Mouse (Mus musculus) spleen, embryonic (tissue): ENCODE measurements around the gene Car2.

Experiments
- CTCF ChIA-PET: fragments of 350-600 bp; sonication (Branson Sonifier 250); formaldehyde crosslinking; loops from one replicate; lab custom pipeline; 2022; lab: Charles Lee

Car2 gene

DNA sequence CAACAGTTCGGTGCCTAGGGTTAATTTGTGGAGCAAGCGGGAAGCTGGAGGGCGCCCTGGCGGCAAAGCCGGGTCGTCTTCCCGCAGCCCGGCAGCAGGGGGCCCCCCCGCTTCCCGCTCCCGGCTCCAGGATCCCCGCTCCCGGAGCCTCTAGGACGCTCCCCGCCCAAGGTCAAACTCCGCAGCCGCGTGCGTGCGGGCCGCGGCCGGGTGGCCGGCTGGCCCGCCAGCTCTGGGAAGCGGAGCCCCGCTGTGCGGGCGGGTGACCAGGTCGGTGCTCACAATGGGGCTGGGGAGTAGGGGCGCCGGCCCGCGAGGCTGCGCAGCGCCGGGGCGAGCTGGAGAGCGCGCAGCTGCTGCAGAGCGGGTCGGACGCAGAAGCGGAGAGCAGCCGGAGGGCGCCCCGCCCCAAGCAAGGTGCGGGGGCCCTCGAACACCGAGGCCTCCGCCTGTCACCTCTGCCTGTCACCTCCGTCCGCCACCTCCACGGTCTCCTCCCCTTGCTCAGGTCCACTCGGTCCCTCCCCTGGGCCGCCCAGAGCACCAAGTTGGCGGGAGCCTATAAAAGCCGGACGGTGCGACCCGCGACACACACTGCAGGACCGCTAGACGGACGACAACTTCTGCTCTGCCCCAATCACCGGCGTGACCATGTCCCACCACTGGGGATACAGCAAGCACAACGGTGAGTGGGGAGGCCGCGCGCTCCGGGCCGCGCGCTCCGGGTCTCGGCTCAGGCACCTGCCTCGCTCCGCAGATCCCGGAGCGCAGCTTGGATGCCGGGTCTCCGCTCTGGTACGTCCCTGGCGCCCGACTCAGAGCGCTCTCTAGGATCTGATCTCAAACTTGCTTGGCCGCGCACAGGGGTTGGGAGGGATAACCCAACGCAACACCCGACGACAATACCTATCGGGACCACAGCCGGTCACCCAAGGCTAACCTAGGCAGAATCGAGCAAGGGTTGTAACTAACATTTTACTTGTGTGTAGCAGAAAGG is at the start of gene Car2:
Gene Car2, plus strand, starts transcription at position 172 of the 997 bp plus-strand sequence.
- CTCF ChIA-PET = interaction anchor here (0.6 kb wide), 2 partner anchors 42 to 279 kb away, joined by 4 read pairs; no protein-coding TSS in a partner anchor

DNA sequence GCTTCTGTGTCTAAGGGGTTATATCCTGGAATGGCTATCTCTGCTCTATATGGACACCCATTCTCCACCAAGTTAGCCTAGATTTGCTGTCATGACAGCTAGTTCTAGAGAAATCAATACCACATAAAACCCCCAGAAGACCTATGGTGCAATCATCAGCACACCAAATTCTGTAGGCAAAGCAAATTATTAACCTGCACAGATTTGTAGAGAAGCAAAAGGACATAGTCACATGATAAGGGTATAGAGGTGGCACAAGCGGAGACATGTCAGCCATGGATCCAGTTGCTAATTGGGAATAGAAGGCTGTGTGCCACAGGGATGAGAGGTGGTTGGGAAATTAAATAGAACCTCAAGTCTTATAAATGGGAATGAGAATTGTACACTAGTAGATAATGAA is 47.1 kb upstream of the Car2 start:
- CTCF ChIA-PET = no interaction called here

DNA sequence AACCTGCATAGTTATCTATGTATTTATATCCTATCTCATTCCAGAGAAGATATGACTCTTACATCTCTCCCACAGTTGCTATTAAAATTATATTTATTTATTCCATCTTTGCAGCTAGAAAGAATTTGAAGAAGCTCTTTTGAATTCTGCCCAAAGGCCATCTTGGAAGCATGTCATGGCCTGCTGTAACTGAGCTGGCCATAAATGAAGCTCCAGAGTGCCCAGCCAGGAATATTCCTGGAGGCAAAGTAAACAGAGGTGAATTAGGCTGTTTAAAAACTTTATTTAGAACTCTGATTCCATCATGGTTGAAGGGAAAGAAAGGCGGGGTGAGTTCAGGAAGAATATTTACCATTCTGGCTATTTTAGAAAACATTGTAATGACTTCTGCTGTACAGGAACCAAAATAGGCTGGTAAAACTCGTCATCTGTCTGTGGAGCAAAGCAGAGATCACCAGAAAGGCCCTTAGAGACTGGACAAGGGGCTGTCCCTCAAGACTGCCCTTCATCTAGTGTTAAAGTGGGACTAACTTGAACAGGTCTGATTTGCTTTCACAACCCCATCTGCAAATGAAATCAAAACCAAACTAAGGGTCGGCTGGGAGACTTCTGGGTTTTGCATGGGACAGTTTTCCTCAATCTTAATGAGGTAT is 46.5 kb upstream of the Car2 start:
- CTCF ChIA-PET = no interaction called here

DNA sequence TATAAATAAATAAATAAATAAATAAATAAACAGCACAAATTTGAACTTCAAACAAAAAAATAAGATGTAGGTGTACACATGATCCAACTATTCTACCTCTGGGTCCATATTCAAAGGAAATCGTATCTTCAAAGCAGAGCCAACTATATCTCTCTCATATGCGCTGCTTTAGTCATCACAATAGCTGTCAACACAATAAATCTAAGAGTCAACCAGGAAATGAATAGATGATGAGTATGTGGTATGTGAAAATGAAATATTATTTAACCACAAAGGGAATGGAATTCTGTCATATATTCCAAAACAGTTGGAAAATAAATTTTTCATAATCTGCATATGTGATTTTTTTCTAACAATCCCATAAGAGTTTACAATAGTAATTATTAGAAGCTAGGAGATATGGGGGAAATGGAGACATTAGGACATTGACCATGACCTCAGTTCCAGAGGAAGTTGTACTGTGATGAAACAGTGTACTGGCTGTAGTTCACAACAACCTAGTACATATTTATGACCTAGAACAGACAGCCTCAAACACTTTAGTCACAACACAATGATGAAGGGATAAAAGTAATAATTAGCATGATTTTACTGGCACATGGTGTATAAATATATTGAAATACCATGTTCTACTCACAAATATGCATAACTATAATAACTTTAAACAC is 37.4 kb upstream of the Car2 start:
- CTCF ChIA-PET = no interaction called here

DNA sequence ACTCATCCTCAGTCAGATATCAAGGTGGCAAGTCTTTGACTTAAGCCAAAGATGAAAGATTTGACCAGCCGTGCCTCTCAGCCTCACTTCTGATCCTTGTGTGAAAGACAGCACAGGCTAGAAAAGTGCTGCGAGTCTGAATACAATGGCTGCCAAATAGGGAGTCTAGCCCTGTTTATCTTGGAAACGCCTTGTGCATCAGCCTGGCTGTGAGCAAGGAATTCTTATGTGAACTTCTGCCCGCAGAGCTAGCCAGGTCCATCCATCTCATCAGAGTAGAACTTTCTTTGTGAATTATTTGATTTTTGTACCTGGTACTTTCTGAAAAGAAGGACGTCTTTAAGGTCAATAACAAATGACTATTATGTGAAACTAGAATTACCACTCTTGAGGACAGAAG is 32.1 kb upstream of the Car2 start:
- CTCF ChIA-PET = no interaction called here

DNA sequence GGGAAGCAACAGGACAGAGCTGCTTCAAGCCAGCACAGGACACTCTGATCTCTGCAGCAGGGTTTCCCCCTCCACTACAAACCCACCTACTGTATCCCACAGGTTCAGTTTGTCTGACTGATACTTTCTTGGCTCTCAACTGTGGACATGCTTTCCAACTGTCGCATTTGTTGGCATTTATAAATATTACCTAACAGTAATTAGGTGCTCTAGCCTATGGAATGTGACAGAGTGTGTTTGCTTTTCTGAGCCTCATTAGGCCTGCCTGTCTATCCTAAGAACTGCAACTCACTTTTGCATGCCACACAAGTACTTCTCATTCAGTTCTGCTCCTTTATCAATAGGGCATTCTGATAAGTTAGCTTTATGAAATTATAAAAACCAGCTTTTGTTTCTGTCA is 31.6 kb upstream of the Car2 start:
- CTCF ChIA-PET = no interaction called here

DNA sequence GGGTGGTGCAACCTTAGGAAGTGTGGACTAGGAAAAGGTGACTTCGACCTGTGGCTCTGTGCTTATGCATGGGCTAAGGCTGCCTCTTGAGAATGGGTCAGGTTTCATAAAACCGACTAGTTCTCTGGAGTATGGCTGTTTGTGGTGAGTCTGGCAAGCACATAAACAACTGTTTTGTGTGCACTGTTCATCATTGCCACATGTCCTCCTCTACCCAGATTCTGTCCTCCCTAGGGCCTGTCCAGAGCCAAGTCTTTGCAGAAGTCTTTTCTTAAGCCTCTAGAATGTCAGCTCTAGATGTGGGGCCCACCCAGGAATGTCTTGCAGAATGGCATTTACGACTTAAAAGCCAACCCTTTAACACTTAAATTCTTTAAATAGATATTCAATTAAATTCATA is 28.2 kb upstream of the Car2 start:
- CTCF ChIA-PET = no interaction called here

DNA sequence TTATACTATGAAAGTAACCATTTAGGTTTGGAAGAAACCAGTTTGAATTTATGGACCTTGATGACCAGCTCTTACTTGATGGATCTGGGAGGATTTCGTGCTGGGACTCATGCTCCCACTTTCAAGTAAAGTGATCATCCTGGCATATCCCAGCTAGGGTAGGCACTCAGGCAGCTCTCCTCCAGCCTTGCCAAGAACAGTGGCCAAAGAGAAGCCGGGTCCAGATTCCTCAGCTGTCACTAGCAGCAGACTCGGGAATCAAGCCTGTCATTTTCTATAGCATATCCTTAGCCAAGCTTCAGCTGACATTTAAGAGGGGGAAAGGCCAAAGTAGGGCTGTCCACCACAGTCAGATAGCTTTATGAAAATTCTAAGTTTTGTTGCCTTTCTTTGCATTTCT is 25.8 kb upstream of the Car2 start:
- CTCF ChIA-PET = interaction anchor here (0.8 kb wide), 1 partner anchor 205 kb away, joined by 6 read pairs; no protein-coding TSS in a partner anchor

DNA sequence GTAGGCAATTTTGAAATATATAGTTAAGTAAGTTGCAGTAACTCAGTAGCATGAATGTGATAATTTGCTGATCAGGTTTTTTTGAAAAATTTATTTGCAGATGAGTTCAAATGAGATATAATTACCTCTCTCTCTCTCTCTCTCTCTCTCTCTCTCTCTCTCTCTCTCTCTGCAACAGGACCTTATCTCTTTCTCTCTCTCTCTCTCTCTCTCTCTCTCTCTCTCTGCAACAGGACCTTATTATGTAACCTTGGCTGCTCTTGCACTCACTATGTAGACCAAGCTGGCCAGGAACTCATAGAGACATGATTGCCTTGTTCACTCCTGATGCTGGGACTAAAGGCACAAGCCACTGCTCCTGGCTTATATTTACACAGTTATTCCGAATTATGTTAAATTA is 24.9 kb upstream of the Car2 start:
- CTCF ChIA-PET = interaction anchor here (0.8 kb wide), 1 partner anchor 205 kb away, joined by 6 read pairs; no protein-coding TSS in a partner anchor

DNA sequence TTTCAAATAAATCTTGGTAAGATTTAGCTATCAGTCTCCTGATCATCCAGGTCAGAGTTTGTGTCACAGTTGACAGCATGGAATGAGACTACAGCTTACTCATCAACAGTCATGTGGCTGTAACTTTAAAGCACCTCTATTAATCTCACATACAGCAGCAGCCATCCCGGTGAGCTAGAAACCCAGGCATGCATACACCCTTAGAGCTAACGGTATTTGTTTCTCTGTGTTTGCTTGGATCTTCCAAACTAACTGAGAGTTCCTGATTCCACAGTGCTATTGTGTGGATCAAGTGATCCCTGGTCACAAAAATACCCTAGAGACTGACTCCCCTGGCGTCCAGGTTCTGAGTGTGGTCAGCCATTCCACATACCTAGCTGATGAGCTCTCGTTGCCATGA is 24.3 kb upstream of the Car2 start:
- CTCF ChIA-PET = no interaction called here

DNA sequence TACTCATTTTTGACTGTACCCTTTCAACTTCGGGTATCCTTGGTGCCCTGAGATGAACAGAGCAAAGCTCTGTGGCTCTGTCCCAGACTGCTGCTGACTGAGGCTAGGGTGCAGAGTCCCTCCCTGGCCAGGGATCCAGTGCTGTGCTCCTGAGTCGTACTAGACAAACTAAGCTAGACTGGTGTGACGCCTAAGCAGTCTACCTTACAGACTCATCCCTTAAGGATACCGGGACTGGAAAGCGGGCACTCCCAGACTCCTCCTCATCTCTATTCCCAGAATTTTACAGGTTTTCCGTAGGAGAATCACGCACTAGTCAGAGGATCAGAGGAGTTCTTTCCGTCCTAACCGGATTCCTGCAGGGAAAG is 23.4 kb upstream of the Car2 start:
- CTCF ChIA-PET = no interaction called here

DNA sequence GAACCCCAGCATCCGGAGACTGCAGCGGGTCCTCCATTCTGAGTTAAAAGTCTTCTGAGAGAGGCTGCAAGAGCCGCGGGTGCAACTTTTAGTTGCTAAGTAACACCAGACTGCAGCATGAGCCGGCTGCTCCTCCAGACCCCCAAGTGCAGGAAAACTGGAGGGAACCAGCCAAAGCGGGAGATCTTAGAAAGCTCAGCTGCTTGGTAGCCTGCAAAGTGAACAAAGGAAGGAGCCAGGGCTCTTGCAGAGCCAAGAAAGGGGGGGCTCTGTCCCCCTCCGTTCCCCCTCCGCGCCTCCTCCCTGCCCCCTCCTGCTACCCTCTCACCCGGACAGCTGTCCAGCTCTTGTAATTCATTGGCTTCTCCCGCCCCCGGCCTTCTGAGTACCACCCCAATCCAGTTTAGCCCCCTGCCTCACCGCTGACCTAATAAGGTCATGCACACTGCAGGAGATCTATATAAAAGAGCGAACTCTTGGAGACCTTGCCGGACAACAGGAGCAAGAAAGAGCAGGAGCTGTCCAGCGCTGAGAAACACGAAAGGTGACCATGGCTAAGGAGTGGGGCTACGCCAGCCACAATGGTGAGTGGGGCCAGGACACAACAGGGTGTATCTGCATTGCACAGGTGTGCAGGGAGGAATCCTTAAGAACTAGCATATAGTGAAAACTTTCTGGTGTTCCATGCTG is 22.9 kb upstream of the Car2 start, which contains the start of gene Car3:
Gene Car3, plus strand, starts transcription at position 491 of the 690 bp plus-strand sequence.
- CTCF ChIA-PET = interaction anchor here (0.8 kb wide), 1 partner anchor 381 kb away, joined by 3 read pairs; no protein-coding TSS in a partner anchor

DNA sequence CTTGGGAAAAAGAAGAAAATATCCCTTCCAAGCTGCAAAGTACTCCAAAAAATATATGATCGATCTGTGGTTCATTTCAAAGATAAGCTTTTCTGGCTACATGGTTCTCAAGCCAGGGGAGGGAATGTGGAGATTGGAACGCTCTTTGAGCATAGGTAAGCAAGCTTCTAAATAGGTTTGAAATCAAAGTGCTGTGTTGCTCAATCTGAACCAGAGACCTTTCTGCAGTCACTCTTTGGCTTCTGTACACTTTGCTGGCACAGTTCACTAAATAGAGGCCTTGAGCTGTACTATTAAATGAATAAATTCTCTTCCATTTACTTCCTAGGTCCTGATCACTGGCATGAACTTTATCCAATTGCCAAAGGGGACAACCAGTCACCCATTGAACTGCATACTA is 22.2 kb upstream of the Car2 start:
- CTCF ChIA-PET = interaction anchor here (0.8 kb wide), 1 partner anchor 381 kb away, joined by 3 read pairs; no protein-coding TSS in a partner anchor

DNA sequence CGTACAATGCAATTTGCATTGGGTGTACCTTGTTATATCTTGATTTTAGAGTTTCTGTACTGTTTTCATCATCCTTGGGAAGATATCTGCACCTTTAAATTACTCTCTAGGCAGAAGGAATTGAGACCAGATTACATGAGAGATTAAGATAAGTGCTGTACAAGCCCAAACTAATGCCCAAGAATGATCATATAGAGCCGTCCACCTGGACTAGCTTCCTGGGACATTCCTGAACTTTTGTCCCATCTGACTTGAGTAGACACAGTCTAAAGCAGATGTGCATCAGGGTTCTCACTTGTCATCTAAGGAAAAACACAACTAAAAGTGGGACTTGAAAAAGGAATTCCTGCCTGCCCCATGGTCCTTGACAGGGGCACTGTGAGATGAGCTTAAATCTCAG is 20.1 kb upstream of the Car2 start:
- CTCF ChIA-PET = no interaction called here

DNA sequence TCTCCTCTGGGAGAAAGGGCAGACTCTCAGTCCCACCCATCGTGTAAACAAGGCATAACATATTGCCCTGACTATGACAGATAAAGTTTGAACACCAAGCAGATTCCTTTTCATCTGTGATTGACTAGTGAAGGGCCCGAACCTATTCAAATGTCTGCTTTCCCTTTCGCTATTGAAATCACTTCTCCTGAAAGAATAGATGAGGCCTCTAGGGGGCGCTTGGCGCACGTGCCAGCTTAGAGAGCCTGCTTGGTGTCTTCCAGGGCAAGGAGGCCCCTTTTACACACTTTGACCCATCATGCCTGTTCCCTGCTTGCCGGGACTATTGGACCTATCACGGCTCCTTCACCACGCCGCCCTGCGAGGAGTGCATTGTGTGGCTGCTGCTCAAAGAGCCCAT is 16.3 kb upstream of the Car2 start:
- CTCF ChIA-PET = interaction anchor here (1.1 to 1.6 kb wide), 2 partner anchors 325 to 375 kb away, joined by 3 to 7 read pairs; no protein-coding TSS in a partner anchor

DNA sequence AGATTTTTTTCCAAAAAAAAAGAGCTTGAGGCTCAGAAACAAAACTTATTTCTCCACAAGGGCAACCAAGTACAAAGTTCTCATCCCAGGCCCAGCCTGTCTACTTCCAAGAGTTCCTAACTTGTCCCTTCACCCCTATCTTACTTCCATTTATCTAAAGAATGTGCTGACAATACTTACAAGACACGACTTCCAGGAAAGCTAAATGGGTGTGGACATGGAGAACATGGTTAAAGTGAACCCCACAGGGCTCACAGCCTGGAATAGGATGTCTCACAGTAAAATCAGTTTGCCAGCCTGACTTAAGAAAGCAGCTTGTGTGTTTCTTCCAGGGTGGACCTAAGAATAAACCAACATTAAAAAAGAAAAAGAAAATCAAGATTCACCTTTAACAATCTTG is 15.5 kb upstream of the Car2 start:
- CTCF ChIA-PET = interaction anchor here (0.6 to 1.6 kb wide), 5 partner anchors 131 to 374 kb away, joined by 3 to 10 read pairs (median 4); no protein-coding TSS in a partner anchor

DNA sequence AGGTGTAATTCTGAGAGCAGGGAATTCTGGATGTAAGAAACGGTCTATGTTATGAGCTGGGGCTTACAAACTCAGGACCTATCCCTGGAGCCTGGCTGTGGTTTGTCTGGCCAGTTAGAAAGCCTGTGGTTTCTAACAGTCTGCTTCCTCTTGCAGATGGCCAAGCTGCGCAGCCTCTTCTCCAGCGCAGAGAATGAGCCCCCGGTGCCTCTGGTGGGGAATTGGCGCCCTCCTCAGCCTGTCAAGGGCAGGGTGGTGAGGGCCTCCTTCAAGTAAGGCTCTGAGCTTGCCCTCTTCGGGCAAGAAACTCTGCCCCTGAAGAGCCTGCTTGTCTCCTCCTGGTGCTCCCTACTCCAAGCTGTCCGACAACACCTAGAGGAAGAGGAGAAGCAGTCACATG is 14.7 kb upstream of the Car2 start:
- CTCF ChIA-PET = interaction anchor here (0.8 to 1.2 kb wide), 2 partner anchors 132 to 322 kb away, joined by 4 to 10 read pairs; no protein-coding TSS in a partner anchor

DNA sequence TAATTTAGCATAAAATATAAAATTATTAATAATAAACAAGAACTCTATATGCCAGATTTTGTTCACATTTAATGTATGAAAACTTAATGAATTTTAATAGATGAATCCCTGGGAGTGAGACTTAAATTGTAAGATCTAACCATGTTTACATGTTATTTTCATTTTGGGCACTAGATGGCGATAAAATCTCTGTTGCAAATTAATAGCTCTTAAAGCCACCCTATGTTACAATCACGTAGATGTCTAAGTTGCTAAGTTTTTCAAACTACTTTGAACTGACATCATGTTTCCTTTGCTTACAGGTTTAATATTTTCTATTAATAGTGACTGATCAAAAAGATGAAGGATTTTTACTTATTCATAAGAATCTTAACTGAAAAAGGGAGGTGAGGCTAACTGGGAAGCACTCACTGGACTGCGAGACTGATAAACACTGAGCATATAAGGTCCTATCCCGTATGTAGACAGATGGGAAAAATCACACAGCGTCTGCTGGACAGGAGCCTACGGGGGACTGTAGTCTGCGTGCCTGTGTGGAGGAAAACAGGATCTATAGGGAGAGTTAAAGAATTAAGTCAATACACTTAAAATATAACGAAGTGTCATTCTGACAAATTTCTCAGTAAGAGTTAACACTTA is 11.6 kb upstream of the Car2 start:
- CTCF ChIA-PET = interaction anchor here (0.6 to 0.7 kb wide), 3 partner anchors 152 to 371 kb away, joined by 3 to 4 read pairs (median 3); no protein-coding TSS in a partner anchor

DNA sequence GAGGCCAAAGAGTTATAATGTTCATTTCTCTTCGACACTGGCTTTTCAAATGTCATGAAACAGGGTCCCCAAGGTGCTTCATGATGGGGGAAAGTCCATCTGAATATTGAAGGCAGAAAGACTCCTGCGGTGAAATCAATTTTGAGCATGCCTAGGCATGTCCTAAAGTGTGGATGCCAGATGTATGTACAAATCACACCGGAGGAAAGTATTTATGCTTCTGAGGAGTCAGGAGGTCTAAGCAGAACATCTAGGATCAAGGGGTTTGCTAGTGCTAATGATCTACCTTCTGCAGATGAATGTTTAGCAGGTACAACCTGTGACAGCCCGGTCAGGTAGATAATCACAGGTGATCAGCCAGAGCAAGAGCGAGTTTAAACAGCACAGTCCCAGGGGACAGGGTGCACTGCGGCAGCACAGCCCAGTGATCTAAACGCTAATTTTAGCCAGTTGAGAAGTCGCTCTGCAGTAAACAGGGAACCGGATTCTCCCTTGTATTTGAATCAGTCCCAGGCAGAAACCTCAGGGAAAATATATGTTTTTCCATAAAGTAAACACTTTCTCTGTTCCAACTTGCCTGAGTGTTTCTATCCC is 9.7 kb upstream of the Car2 start:
- CTCF ChIA-PET = no interaction called here
